Mouse (Mus musculus): ENCODE results near the gene Ccp110. TPM values are rescaled to one million over a fixed set of nuclear protein-coding genes. Genes with fewer than 3 reads are reported as not detected.

Gene Ccp110
- polyA plus RNA-seq, 2 experiments = 8.8 to 42.6 TPM

DNA sequence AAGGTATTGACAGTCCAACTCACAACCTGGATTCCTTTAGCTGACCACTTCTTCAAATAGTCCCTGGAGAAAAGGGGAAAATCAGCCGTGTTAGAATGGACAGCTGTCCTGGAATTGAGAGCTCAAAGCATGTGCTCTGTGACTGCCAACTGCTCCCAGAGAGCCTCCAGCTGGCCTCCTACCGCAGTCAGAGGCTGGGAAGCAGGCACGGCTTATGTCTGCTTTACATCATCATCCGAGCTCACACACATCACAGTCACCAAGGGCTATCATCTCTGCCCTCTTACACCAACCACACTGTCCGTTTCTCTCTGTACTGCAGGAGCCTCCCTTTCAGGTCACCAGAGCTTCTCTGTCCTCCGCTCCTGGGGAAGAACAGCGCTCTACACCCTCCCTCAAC is 23.3 kb upstream of the Ccp110 start:
- Histone ChIP-seq H3K4me1 (ENCODE audit: control insufficient read depth, insufficient read depth, low read length) (no peaks in the 10 kb centered on the region), H3K4me2 (replicated peaks; ENCODE audit: low read depth, low read length, severe bottlenecking) (no peak overlapping the region), H3K27ac (replicated peaks; ENCODE audit: low read depth, low read length) (no peak overlapping the region), H3K36me3 (ENCODE audit: control insufficient read depth, insufficient read depth, low read length) (peaks cover 56% of the 10 kb centered on the region), H3K9ac (ENCODE audit: low read depth, low read length, severe bottlenecking) (no peak overlapping the region), H3K27me3 (ENCODE audit: control insufficient read depth, insufficient read depth, low read length) (no peaks in the 10 kb centered on the region), H3K4me3 (replicated peaks; ENCODE audit: low read length) (no peak overlapping the region), H3K9me3 (ENCODE audit: control insufficient read depth, low read length) (no peaks in the 10 kb centered on the region)
- TF ChIP-seq POLR2A (IDR thresholded peaks at IDR 0.05; ENCODE audit: borderline replicate concordance, extremely low read depth, insufficient read depth, insufficient read length) = no peak
- WGBS = 83% methylated on average over 7 of the region's 7 CpGs
- peak; percentile 39; the same call in 1 of the 2 replicates for ATAC-seq (ENCODE audit: low FRiP score, low read depth)
- no peak for DNase-seq (ENCODE audit: low spot score)

DNA sequence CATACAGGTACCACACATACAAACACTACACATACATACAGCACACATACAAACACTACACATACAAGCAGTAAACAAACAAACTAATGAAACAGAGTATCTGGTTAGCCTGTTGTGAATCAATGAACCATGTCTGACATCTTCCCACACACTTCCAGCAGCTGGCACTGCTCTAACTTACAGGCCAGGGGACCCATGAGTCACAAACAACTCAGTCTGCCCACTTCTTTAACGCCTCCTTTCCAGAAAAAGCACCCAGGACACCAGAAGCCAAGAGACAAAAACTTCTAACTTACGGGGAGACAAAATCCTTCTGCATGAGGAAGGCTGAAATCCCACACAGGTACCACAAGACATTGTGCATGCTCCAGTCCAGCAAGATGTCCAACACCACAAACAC is 21.1 kb upstream of the Ccp110 start:
- WGBS = 88% methylated on average over 2 of the region's 2 CpGs
- no peak for ATAC-seq (ENCODE audit: low FRiP score, low read depth)
- Histone ChIP-seq H3K36me3 (ENCODE audit: control insufficient read depth, insufficient read depth, low read length) (peaks cover 73% of the 10 kb centered on the region), H3K9me3 (ENCODE audit: control insufficient read depth, low read length) (no peaks in the 10 kb centered on the region), H3K27ac (replicated peaks; ENCODE audit: low read depth, low read length) (no peak overlapping the region), H3K4me2 (replicated peaks; ENCODE audit: low read depth, low read length, severe bottlenecking) (no peak overlapping the region), H3K9ac (ENCODE audit: low read depth, low read length, severe bottlenecking) (no peak overlapping the region), H3K4me3 (replicated peaks; ENCODE audit: low read length) (no peak overlapping the region), H3K27me3 (ENCODE audit: control insufficient read depth, insufficient read depth, low read length) (no peaks in the 10 kb centered on the region), H3K4me1 (ENCODE audit: control insufficient read depth, insufficient read depth, low read length) (no peaks in the 10 kb centered on the region)
- no peak for TF ChIP-seq POLR2A (IDR thresholded peaks at IDR 0.05; ENCODE audit: borderline replicate concordance, extremely low read depth, insufficient read depth, insufficient read length)
- no peak for DNase-seq (ENCODE audit: low spot score)

DNA sequence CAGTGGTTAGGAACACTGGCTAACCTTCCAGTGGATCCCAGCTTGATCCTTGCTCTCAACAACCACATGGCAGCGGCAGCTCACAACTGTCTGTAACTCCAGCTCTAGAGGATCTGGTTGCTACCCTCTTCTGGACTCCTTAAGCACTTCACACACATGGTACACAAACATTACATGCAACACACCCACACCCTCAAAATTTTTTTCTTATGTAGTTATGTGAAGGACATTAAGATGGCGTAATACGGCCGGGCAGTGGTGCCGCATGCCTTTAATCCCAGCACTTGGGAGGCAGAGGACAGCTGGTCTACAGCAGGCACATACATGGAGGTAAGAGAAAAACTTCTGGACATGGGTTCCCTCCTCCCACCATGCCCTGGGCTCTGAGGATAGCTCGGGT is 16.2 kb upstream of the Ccp110 start:
- H3K4me3 ChIP-seq (replicated peaks; ENCODE audit: low read length) = no peak overlapping the region
- H3K9ac ChIP-seq (ENCODE audit: low read depth, low read length, severe bottlenecking) = no peak overlapping the region
- peaks cover 62% of the 10 kb centered on the region for H3K36me3 ChIP-seq (ENCODE audit: control insufficient read depth, insufficient read depth, low read length)
- H3K27me3 ChIP-seq (ENCODE audit: control insufficient read depth, insufficient read depth, low read length) = no peaks in the 10 kb centered on the region
- no peak for TF ChIP-seq POLR2A (IDR thresholded peaks at IDR 0.05; ENCODE audit: borderline replicate concordance, extremely low read depth, insufficient read depth, insufficient read length)
- H3K27ac ChIP-seq (replicated peaks; ENCODE audit: low read depth, low read length) = no peak overlapping the region
- H3K9me3 ChIP-seq (ENCODE audit: control insufficient read depth, low read length) = no peaks in the 10 kb centered on the region
- no peaks in the 10 kb centered on the region for H3K4me1 ChIP-seq (ENCODE audit: control insufficient read depth, insufficient read depth, low read length)
- 90% methylated on average over 6 of the region's 6 CpGs for WGBS
- ATAC-seq (ENCODE audit: low FRiP score, low read depth) = no peak
- H3K4me2 ChIP-seq (replicated peaks; ENCODE audit: low read depth, low read length, severe bottlenecking) = no peak overlapping the region
- DNase-seq (ENCODE audit: low spot score) = no peak

DNA sequence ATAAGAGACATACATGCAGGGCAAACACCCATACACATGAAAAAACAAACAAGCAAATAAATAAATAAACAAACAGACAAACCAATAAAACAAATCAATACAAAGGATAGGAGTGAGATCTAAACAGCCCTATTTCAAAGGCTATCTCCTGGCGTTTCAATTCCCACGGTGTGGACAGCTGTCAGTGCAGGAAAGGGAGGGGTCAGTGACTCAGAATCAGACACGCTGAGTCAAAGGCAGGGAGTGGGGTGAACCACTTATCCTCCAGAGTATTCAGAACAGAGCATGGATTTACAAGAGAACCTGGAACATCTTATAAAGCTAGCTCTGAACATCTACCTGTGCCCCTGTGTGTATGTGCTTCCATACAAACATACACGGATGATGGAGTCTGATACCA is 15.2 kb upstream of the Ccp110 start:
- H3K9me3 ChIP-seq (ENCODE audit: control insufficient read depth, low read length) = no peaks in the 10 kb centered on the region
- H3K9ac ChIP-seq (ENCODE audit: low read depth, low read length, severe bottlenecking) = no peak overlapping the region
- no peak for DNase-seq (ENCODE audit: low spot score)
- WGBS = 79% methylated on average over 4 of the region's 4 CpGs
- ATAC-seq (ENCODE audit: low FRiP score, low read depth) = no peak
- H3K36me3 ChIP-seq (ENCODE audit: control insufficient read depth, insufficient read depth, low read length) = peaks cover 54% of the 10 kb centered on the region
- H3K4me3 ChIP-seq (replicated peaks; ENCODE audit: low read length) = no peak overlapping the region
- H3K27me3 ChIP-seq (ENCODE audit: control insufficient read depth, insufficient read depth, low read length) = no peaks in the 10 kb centered on the region
- no peak overlapping the region for H3K27ac ChIP-seq (replicated peaks; ENCODE audit: low read depth, low read length)
- no peaks in the 10 kb centered on the region for H3K4me1 ChIP-seq (ENCODE audit: control insufficient read depth, insufficient read depth, low read length)
- no peak overlapping the region for H3K4me2 ChIP-seq (replicated peaks; ENCODE audit: low read depth, low read length, severe bottlenecking)
- TF ChIP-seq POLR2A (IDR thresholded peaks at IDR 0.05; ENCODE audit: borderline replicate concordance, extremely low read depth, insufficient read depth, insufficient read length) = no peak

DNA sequence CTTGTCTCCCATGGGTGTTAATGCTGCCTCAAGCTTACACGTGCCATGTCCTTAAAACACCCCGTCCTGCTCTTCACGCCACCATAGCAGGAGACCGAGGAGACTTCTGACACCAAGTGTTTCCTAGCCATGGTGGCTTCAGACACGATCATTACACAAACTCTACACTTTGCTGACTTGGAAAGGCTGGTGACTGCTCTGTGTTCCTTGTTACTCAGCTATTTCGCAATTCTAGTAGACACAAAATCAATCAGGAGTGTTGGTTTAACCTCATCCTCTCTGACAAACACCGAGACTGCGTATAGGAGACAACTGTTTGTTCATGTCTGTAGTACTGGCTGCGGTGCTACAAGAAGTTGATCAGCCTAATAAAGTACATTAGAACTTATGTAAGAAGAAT is 13.5 kb upstream of the Ccp110 start:
- ATAC-seq (ENCODE audit: low FRiP score, low read depth) (no peak), DNase-seq (ENCODE audit: low spot score) (no peak)
- no peak overlapping the region for H3K4me2 ChIP-seq (replicated peaks; ENCODE audit: low read depth, low read length, severe bottlenecking)
- no peaks in the 10 kb centered on the region for H3K4me1 ChIP-seq (ENCODE audit: control insufficient read depth, insufficient read depth, low read length)
- H3K9me3 ChIP-seq (ENCODE audit: control insufficient read depth, low read length) = no peaks in the 10 kb centered on the region
- 92% methylated on average over 9 of the region's 9 CpGs for WGBS
- H3K36me3 ChIP-seq (ENCODE audit: control insufficient read depth, insufficient read depth, low read length) = peaks cover 45% of the 10 kb centered on the region
- TF ChIP-seq POLR2A (IDR thresholded peaks at IDR 0.05; ENCODE audit: borderline replicate concordance, extremely low read depth, insufficient read depth, insufficient read length) = no peak
- no peak overlapping the region for H3K27ac ChIP-seq (replicated peaks; ENCODE audit: low read depth, low read length)
- no peaks in the 10 kb centered on the region for H3K27me3 ChIP-seq (ENCODE audit: control insufficient read depth, insufficient read depth, low read length)
- no peak overlapping the region for H3K4me3 ChIP-seq (replicated peaks; ENCODE audit: low read length)
- no peak overlapping the region for H3K9ac ChIP-seq (ENCODE audit: low read depth, low read length, severe bottlenecking)

DNA sequence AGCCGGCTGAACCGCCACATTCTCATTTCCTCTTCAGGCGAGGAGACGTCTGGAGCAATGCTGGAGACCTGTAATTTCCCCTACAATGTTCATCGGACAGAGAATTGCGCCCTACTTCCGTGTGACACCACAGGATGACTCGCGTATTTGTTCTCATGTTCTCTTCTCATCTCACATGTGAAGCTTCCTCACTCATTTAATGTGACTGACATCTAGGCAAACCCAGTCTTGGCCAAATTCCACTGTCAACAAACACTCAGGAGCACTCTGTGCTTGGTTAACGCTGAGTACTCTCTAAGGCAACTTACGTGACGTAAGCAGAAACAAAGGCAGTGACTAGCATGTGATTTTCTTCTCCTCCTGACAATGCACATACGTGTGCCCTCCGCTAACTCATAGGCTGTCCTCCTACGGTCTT is 9.2 kb upstream of the Ccp110 start:
- no peak for DNase-seq (ENCODE audit: low spot score)

More for the DNA sequence above, 9.2 kb upstream of the Ccp110 start:
- H3K4me1 ChIP-seq (ENCODE audit: control insufficient read depth, insufficient read depth, low read length) = 0 out of 2 replicates have a peak, but pooled peaks cover 3% of the 10 kb centered on the region
- no peak overlapping the region for H3K4me3 ChIP-seq (replicated peaks; ENCODE audit: low read length)
- H3K9ac ChIP-seq (ENCODE audit: low read depth, low read length, severe bottlenecking) = no peak overlapping the region
- no peak overlapping the region for H3K4me2 ChIP-seq (replicated peaks; ENCODE audit: low read depth, low read length, severe bottlenecking)
- 92% methylated on average over 15 of the region's 15 CpGs for WGBS
- no peaks in the 10 kb centered on the region for H3K27me3 ChIP-seq (ENCODE audit: control insufficient read depth, insufficient read depth, low read length)
- peaks cover 12% of the 10 kb centered on the region for H3K36me3 ChIP-seq (ENCODE audit: control insufficient read depth, insufficient read depth, low read length)
- H3K9me3 ChIP-seq (ENCODE audit: control insufficient read depth, low read length) = no peaks in the 10 kb centered on the region
- ATAC-seq (ENCODE audit: low FRiP score, low read depth) = no peak
- no peak overlapping the region for H3K27ac ChIP-seq (replicated peaks; ENCODE audit: low read depth, low read length)
- no peak for TF ChIP-seq POLR2A (IDR thresholded peaks at IDR 0.05; ENCODE audit: borderline replicate concordance, extremely low read depth, insufficient read depth, insufficient read length)

Data from limb, embryonic 14.5 days (tissue).